Mouse (Mus musculus) gastrocnemius, postnatal 36 days (tissue): ENCODE results near the gene Npas3. TPM values are rescaled to one million over a fixed set of nuclear protein-coding genes. Genes with fewer than 3 reads are reported as not detected.
A peak's percentile ranks its signal among the peaks of the same experiment; 100 is the strongest.

Experiments
- DNase-seq, 2 experiments: peaks; one replicate each; pipeline ENCODE4 v3.0.0; 2022
- intact Hi-C: fragments of 180-260 bp; cut with DNase I; formaldehyde crosslinking; loops from one replicate; pipeline ENCODE4 v1.15.1; 2025
- total RNA-seq, 2 experiments: library from RNA; stranded (reverse); gene quantifications; 2 replicates each; pipeline ENCODE4 v1.2.3; 2021

The Npas3 gene
- total RNA-seq, 2 experiments from 2014 or later, result 0.15 to 0.20 TPM

GRCm38 (mm10) chr12:54098785-54099184 is 850.3 kb downstream of the Npas3 start:
- DNase-seq, result peak; percentile 62 to 66
- intact Hi-C loops, result loop anchor here (2.0 to 5.0 kb wide), 3 partner anchors 390 to 459 kb away; no protein-coding TSS in a partner anchor

- DNase-seq, result no peak
- intact Hi-C loops, result loop anchor here (2.0 to 5.0 kb wide), 3 partner anchors 389 to 458 kb away; no protein-coding TSS in a partner anchor
Measured at GRCm38 (mm10) chr12:54099458-54099857, 851.0 kb downstream of the Npas3 start.

- DNase-seq, result no peak
- intact Hi-C loops, result no loop called here
Measured at GRCm38 (mm10) chr12:54101307-54101870, 852.9 kb downstream of the Npas3 start.

GRCm38 (mm10) chr12:54102500-54102899 is 854.0 kb downstream of the Npas3 start:
- intact Hi-C loops, result no loop called here
- no peak for DNase-seq

GRCm38 (mm10) chr12:54105531-54105930 is 857.1 kb downstream of the Npas3 start:
- no peak for DNase-seq
- intact Hi-C loops, result no loop called here

DNA sequence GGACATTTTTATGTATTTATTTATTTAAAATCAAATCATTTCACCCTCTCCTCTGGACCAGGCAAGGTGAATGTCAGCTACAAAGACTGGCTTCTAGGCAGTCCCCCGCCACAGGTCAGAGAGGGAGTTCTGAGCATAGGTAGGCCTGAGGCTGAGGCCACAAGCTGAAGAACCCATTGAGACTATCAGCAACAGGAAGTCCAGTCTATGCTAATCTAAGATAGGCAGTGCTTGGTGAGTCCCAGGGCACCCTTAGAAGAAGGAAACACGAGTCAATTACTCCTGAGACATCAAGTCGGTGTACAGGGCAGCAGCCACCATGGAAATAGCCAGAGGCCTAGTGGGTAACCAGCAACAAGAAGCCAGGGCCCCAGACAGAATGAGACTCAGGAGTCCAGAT is 857.5 kb downstream of the Npas3 start:
- no peak for DNase-seq
- intact Hi-C loops, result no loop called here

DNA sequence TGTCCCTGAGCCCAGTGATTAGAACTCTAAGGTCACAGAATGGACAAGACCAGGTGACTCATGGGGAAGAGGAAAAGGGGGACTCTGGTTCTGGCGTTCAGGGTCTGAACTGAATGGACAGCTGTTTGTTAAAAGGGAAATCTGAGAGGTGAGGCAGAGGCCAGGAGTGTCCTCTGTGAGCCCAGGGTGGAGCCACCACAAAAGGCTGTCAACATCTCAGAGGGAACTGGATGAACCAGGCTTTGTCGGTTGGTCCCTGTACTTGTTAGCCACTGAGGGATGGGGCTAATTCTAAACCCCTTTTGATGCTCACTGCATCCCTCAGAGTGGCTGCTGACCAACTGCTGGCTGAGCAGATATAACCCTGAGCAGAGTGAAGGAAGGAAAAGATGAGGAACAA is 861.9 kb downstream of the Npas3 start:
- DNase-seq, result no peak
- intact Hi-C loops, result no loop called here

DNA sequence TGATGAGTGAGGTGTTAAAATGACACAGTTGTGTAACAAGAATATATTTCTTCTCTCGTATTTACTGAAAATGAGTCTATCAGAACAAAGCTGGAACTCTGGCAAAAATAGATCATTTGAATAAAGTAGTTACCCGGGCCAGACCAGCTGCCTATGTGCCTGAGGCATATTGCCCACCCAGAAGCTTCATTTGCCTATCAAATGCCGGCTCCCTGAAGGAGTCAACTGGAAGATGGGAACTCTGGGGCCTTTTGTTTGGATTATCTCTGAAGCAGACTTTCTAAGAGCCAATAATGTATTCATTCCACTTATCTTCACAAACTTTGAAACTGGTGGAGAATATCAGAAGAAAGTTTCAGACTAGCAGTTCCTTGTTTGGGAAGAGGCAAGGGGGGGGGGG is 862.5 kb downstream of the Npas3 start:
- no peak for DNase-seq
- intact Hi-C loops, result no loop called here

- intact Hi-C loops, result no loop called here
- DNase-seq, result no peak
Measured at GRCm38 (mm10) chr12:54120386-54120785, 871.9 kb downstream of the Npas3 start.

DNA sequence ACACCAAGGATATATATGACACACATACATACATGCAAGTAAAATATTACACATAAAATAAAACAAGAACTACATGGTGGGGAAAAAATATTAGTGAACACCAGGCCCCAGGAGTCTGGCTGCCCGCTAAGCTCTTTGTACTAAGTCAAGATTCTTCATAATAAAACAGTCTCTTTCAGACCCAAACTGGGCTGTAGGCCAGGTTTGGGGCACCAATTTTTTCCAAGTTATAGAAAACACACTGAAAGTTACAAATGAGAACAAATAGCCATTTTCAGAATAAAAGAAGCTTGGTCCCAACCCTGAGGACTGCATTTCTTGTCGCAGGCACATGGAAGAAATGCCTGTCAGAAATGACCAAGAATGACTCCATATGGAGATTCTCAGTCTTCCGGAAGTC is 872.8 kb downstream of the Npas3 start:
- intact Hi-C loops, result no loop called here
- DNase-seq, result no peak
